Mouse (Mus musculus) adrenal gland, adult (tissue): ENCODE measurements around the gene Fmo5.

Source experiments
- DNase-seq, 2 experiments: peaks; one replicate each; pipeline ENCODE4 v3.0.0; 2022 to 2023; ENCODE audit warnings: low spot score in 1 of 2; ENCODE audit not compliant: inconsistent age in 2 of 2

Gene Fmo5

DNA sequence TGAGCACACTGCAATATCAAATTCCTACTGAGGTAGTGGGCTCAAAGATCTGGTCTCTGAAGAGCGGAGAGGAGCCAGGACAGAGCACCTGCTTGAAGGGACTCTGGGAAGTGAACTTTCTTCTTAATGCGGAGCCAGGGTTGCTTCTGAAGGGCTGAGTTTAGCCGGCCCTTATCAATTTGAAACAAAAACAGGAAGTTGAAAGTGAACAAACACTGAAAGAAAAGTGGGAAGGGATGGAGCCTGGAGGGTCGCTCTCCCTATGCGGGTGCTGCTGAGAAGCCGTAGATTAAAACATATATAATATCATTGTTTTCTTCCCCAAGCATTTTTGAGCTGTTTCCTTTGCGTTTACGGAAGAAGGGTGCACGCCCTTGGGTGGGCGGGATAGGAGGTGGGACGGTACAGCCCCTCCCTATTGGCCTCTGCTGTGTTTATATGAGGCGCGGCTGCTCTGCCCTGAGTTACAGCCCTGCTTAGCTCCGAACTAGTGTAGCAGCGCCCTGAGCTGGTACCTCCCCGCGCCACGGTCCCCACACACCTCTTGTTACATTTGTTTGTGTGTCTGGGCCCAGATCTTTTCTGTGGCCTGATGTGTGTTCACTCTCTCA is at the start of gene Fmo5:
Fmo5 (plus strand) TSS at position 414 of the 611 bp plus-strand sequence.
- peak; percentile 83 to 94 for DNase-seq

DNA sequence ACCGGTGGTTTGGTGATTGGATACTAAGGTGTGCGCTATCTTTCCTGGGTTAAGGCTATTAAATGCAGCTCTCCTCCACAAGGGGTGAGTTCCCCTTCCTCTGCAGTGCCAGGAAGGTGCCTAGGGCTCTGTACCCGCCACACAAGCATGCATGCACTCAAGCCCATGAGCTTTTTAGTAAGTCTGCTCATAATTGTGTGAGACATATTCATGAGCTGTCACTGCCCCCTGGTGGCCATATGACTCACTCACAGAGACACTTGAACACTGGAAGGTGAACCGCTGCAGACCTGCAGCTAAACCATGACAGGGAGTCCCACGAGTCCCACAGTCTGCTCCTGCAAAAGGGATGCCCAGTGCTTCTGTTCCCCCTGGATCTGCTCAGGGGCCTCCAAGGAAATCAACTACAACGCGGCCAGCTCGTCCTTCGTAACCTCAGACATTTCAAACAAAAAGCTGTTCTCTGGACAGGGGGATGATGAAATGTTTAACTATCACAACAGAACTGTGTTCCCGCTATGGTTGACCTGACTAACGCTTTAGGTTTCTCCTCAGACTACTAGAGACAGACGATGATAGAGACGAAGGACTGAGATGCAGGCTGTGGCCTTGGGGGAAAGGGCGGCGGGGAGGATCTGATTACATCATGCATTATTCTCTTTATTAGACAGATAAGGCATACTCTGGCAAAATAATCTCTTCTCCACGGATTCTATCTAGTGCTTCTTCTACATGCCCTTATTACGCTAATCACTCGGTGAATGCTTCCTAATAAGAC is 43.0 kb upstream of the Fmo5 start:
- DNase-seq, result peak; percentile 74 to 91

DNA sequence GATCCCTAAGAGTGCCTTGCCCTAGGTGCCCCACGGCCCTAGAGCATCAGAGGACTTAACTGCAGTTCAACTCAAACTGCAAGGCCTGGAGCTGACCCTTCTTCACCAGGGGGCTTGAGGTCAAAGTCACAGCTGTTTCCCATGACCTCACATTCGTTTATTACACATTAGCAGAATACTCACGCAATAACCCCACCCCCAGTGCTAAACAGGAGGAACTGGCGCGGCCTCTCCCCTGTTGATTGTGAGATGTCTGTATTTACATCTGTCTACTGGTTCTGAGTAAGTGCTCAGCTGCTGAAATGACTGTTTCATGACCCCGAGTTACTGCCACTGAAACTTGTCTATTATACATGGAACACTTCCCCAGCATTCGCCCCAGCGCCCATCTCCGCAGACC is 40.9 kb upstream of the Fmo5 start:
- no peak for DNase-seq

DNA sequence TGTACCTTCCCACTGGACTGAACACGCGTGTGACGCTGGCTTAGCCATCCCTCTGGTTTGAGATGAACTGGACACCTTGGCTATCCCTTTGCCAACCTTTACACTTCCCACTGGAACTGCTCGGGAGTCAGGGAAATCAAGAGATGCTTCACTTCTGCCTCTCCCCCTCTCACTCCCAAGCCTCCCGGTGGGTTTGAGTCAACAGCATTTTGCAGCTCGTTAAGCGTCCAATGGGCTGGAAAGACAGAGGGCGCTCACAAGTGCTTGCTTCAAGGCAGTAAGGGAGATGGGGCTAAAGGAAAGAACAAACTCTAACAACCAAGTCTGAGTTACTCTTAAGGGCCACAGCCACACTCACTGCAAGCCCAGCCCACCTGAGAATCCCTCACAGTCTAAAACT is 37.9 kb upstream of the Fmo5 start:
- no peak for DNase-seq

DNA sequence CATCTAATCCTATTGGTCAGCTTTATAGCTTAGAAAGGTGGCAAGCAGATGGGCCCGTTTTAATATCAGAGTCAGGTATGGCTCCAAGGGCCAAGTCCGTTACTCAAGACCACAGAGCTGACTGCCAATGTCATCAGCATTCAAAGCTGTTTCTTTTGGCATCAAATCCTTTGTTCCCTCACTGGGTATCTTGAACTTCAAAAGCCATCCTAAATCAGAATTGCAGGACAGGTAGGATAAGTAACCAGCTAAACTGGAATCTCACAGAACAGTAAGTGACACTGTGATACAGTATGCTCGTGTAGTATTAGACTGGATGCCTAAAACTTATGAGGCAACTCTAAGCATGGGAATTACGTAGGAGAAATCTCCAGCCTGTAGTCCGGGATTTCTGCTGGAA is 35.5 kb upstream of the Fmo5 start:
- no peak for DNase-seq

DNA sequence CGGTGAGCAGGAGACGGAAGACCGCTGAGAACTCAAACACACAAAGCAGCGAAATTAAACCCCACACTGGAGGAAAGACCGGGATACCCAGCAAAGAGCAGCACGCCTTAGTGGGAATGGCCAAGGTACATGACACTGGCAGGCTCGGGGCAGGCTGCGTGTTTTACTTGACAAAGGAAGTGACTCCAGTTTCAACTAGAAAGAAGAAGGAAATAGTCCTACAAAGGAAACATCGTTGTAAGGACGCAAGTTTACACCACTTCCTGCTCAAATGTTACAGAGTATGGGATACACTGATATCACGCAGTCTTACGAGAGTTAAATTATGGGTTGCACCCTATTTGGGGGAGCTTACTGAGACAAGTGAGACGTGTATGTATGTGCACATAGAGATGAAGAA is 34.5 kb upstream of the Fmo5 start:
- DNase-seq, result no peak

DNA sequence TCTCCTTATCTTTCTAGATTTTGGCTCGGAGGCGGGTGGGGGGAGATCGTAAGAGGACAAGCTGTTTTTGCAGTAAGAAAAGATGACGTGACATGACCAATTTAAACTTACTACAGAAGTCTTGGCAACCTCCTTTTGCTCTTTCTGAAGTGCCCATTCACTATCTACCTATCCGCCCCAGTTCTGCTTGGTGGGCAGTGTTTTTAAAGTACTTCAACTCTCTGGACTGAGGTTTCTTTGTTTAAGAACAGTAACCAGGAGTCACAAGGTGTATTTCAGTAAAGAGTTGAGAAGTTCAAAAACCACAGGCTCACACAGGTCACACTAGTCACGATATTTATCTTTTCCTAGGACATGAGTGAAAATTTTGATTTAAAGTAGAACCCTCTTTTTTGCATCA is 33.5 kb upstream of the Fmo5 start:
- no peak for DNase-seq

DNA sequence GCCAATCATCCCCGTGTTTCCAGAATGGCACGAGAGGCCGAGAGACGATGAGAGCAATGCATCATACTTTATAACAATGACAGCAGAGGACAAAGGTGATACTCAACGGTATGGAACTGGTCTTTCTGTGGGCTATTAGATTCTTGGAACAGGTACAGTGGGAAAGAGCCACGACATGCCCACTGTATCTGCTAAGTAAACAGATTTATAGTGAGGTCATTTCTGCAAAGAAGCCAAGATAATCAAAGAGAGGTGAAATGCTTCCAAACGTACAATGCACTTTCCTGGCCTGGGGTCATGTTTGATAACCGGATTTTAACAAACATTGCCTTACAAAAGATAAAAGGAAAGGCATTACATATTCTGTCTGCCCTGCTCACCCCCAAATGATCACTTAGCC is 31.8 kb upstream of the Fmo5 start:
- DNase-seq, result no peak

DNA sequence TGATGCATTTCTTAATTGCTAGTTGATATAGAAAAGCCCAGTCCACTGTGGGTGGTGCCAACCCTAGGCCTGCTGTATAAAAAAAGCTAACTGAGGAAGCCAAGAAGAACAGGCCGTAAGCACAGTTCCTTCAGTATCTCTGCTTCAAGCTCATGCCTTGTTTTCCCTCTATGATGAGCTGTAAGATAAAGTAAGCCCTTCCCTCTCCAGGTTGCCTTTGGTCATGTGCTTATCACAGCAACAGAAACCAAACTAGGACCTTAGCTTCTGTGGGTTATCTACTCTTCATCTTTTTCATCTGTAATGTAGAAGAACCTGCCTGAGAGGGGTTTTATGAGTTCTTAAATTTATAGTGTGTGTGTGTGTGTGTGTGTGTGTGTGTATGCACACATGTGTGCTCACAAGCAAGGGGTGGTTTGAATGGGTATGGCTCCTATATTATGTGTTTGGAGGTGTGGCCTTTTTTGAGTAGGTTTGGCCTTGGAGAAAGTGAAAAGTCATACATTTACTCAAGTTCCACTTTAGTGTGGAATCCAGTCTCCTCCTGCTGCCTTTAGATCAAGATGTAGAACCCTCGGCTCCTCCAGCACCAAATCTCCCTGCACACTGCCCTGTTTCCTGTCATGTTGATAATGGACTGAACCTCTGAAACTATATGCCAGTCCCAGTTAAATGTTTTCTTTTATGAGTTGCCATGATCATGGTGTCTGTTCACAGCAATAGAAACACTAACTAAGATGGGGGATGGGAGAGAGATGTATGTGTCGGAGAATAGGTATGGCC is 28.4 kb upstream of the Fmo5 start:
- DNase-seq, result no peak

DNA sequence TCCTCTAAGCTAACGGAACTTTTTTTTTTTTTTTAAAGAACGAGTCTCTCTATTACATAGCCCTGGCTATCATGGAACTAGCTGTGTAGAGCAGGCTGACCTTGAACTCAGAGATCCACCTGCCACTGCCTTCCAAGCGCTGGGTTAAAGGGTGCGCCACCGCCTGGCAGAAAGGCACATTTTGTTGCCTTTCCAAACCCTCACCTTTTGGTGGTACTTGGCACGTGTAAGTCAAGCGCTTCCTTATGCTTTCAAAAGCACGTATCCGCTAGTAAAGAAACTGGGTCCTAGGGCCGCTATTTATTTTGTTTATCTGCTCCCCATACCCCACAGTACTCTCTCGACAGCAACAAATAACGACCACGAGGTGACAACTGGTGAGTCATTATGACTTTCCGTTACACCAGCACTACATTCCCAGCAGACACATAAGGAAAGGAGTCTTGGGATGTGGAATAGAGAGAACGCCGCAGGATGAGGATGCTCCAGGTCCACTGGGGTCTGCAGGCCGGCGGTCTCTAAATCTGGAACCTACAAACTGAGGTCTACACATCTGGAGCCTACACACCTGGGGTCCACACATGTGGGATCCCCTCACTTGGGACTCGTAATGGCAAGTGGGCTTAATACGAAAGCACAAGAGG is 19.3 kb upstream of the Fmo5 start:
- DNase-seq, result peak; percentile 48 to 83

DNA sequence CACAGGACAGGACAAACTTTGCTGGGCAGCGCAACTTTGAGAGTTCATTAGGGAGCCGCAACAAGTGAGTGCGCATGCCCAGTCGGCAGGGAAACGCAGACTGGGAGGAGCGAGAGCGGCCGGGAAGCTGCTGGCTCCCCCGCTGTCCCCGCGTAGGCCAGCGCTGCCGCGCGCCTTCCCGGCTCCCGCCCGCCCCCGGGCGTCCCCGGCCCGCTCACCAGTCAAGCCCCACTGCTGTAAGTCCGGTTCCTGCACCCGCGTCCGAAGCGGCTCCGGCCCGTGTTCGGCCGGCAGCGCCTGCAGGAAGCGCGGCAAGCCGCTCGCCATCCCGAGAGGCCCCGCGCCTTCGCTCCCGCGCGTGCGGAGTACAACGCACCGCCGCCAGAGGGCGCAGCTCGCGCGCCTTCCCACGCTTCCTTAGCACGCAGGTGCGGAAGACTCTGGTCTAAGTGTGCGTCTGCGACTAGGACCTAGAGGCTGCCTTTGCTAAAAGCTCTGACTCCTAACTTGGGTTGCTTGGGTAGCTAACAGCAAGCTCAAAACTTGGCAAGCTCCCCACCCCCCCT is 18.7 kb upstream of the Fmo5 start, which contains the start of gene Chd1l:
Chd1l (minus strand) TSS at position 359 of the 566 bp plus-strand sequence.
- DNase-seq, result peak; percentile 94 to 98

DNA sequence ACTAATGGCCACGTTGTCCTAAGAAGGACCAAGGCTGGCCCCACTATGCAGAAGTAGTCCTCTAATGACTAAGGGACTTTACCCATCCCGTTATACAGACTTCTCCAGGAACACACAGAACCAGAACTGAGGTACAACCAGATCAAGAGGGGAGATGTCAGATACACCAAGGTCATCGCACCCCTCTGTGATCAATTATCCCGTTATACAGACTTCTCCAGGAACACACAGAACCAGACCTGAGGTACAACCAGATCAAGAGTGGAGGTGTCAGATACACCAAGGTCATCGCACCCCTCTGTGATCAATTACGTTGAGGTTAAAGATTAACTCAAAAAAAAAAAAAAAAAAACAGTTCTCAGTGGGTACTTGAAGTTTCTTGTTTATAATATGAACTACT is 17.6 kb upstream of the Fmo5 start:
- no peak for DNase-seq

DNA sequence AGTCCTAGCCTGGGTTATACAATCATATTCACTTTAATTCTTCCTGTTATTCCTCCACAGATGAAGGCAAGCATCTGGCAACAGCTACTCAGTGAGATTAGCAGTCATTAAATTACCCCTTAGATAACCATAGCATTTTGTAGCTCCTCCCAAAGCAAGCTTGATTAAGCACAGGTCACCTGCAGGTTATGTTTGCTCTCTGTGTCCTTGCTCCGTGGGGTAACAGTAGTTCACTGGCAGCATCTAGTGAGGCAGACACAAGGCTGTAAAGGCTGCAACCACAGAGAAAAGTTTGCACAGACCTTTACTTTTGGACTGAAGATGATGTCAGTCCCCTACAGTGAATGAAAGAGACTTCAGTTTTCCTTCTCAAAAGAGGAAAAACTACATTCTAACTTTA is 13.4 kb upstream of the Fmo5 start:
- DNase-seq, result no peak

DNA sequence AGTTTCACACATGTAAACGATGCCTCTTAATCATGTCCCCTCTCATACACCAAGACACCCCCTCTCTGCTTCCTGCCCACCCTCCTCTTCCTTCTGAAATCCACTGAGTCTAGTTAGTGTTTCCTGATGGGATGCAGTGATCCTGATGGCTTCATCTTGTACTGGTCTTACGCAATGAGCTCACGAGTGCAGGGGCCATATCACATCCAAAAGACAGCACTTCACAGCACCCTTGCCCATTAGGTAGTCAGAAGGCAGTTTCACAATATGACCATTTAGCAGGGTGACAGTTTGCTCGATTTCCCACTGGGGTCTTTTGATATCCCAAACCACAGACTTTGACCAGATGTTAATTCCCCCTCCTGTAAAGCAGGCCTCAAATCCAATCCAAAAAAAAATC is 12.7 kb upstream of the Fmo5 start:
- no peak for DNase-seq

DNA sequence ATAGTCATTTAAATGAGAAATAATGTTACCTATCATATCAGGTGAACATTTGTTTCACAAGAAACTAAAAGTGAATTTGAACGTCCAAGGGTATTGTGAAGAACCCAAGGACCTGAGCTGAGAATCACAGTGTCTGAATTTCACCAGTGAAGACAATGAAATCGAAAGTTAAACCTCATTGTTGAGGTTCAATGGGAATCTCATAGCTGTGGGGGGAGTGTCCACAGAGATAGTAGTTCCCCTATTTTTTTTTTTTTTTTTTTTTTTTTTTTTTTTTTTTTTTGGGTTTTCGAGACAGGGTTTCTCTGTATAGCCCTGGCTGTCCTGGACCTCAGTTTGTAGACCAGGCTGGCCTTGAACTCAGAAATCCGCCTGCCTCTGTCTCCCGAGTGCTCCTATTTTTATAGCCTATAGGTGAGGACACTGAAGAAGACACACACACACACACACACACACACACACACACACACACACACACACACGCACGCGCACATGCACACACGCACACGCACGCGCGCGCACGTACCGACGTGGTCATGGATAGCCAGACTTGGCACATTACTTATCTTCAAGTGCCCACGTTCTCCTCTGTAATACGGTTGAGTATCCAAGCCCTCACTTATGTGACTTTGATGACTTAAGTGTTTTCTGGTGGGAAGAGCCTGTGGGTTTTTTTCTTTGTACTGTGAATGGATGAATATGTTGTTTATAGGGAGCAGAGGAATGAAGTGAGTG is 11.3 kb upstream of the Fmo5 start:
- DNase-seq, result no peak

DNA sequence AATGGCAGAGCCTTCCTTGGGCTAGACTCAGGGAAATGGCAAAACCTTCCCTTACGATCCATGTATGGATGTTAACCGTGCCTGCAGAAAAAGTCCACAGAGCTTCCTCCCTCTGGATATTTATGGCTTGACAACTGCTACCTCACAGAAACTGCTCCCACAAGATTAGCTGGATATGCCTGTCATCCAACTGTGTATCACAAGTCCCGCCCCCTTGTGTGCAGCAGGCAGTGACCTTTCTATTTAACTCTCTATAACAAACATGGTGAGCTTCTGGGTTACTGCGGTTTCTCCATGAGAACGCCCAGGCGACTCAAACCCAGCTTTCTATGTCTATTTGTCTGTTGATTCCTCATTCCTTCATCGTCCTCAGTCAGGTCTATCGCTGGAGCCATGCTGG is 10.7 kb upstream of the Fmo5 start:
- DNase-seq, result no peak

DNA sequence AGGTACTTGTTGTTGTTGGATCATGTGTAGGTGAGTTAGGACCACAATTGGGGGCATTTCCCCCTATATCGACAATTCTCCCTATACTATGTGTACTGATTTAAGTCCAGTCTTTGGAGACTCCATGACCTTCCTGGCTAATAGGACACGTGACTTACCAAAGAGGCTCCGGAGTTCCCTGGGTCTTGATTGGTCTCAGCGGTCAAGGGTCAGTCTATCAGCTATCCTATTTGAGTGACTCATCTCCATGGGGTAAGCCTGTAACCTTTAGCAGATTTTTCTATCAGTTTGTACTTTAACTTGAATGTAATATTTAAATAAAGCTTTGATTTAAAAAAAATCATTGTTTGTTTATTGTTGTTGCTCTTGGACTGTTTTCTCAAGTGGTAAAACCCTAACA is 7.9 kb upstream of the Fmo5 start:
- no peak for DNase-seq

DNA sequence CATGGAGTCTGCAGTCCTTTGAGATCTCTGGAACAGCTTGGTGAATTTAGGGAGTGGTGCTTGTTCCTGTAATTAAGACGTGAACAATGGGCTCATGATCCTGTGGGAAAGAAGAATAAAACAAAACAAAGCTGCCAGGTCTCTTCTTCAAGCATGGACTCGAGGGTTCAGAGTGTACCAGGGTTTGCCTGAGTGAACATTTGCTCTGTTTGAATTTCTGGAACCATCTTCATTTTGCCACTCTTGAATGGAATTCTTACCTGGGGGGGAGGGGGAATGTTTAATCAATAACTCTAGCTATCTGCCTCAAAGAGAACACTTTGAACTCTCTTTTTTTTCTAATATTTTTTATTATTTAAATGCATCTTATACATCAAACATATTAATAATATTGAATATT is 4.0 kb upstream of the Fmo5 start:
- no peak for DNase-seq

DNA sequence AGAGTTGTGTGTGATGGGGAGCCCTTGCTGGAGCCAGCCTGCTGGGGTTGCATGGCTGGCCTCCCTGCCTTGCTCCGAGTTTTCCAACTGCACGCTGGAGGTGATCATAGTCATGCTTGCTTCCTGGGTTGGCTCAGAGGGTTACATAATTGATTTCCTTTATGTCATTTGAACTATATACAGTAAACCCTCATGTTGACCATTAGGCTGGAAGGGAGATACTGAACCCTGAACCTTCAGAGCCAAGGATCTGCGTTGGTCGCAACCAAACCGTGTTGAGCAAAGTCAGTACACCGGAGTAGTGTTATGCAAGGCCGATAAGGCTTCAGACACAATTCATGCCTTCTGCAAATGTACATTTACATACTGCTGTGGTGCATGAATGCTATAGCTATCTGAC is 711 bp upstream of the Fmo5 start:
- peak in 1 of 2 experiments; percentile 66 for DNase-seq

DNA sequence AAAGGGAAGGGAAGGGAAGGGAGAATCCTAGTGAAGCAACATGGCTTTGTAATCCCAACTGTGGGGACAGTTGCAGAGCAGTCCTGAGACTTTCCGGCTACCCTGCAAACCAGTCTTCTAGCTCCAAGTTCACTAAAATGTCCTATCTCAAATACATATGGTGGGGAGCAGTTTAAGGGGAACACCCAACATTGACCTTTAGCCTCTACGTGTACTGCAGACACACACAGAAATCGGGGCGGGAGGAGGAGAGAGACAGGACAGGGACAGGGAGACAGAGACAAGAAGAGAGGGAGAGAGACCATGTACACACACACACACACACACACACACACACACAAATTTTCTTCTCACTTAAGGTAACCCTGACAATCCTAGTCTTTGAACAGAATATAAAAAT is 1.3 kb downstream of the Fmo5 start:
- no peak for DNase-seq

DNA sequence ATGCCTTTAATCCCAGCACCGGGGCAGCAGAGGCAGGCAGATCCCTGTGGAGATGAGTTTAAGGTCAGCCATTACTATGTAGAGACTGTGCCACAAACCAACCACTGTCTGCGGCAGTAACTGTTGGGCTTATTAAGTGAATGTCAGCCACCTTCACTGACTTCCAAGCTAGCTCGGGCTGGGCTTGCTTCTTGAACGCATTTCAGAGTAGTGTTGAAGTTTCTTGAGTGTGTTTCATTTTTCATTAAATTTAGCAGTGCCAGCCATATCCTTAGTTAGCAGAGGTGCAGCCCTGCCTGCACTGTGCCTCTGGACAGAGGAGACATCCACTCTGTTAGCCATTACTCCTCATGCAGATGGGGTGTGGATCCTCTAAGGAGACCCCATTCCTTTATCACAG is 2.1 kb downstream of the Fmo5 start:
- DNase-seq, result no peak
